Comparison of ENCODE assay signal across 7 mouse cellular contexts in the genomic region with DNA sequence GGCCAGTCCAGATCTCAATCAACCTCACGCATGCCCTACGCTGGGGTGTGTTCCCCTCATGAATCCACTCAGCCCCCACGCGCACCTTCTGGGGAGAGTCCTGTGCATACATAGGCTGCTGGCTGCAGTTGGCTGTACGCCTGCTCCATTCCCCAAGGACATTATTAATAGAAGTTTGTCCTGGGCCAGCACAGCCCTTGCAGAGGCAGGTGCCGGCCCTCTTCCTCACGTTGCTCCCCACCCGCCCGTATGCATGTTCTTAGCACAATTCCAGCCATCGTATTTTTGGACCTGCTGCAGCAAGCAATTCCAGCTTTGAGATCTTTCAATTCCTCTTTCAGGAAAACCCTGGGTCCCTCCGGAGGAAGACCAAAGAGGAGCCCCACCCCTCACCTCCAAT. TPM values are rescaled to one million over a fixed set of nuclear protein-coding genes. Genes with fewer than 3 reads are reported as not detected.
DNase-seq lines count a peak whose midpoint lies in the region; ATAC-seq and TF ChIP-seq lines count a peak whose summit lies in the region.

No protein-coding gene starts in this region.

- H3K4me1 ChIP-seq in heart, embryonic 10.5 days: peaks cover 48% of the 10 kb centered on the region
- peaks cover 4% of the 10 kb centered on the region; the same call in 1 of the 2 replicates for H3K4me1 ChIP-seq in midbrain, embryonic 11.5 days (ENCODE audit: control insufficient read depth, insufficient read depth, low read length)

- no peak overlapping the region for H3K4me2 ChIP-seq in midbrain, embryonic 11.5 days

- no peak overlapping the region for H3K27ac ChIP-seq in heart, embryonic 10.5 days
- no peak overlapping the region for H3K27ac ChIP-seq in midbrain, embryonic 11.5 days (ENCODE audit: low read depth, low read length)

- no peak for TF ChIP-seq POLR2A in brain, embryonic 14.5 days (IDR thresholded peaks at IDR 0.05; ENCODE audit: borderline replicate concordance, extremely low read depth, insufficient read depth, insufficient read length, poor library complexity, severe bottlenecking)

- ATAC-seq in midbrain, embryonic 11.5 days (ENCODE audit: low FRiP score): no peak

- TF ChIP-seq CTCF in brain, embryonic 14.5 days (IDR thresholded peaks at IDR 0.05; ENCODE audit: borderline replicate concordance, extremely low read depth, insufficient read depth, insufficient read length): no peak

- 46% methylated on average over 11 of the region's 11 CpGs for WGBS in heart, embryonic 10.5 days
- 61% methylated on average over 11 of the region's 11 CpGs for WGBS in midbrain, embryonic 11.5 days

- H3K9me3 ChIP-seq in heart, embryonic 10.5 days: no peaks in the 10 kb centered on the region
- H3K9me3 ChIP-seq in midbrain, embryonic 11.5 days (ENCODE audit: control insufficient read depth, low read length): no peaks in the 10 kb centered on the region

- no peak overlapping the region for H3K9ac ChIP-seq in midbrain, embryonic 11.5 days (ENCODE audit: low read length)

- H3K4me3 ChIP-seq in heart, embryonic 10.5 days: peak overlapping the region; percentile 70
- no peak overlapping the region for H3K4me3 ChIP-seq in midbrain, embryonic 11.5 days (ENCODE audit: low read depth, low read length)

- no peaks in the 10 kb centered on the region for H3K36me3 ChIP-seq in heart, embryonic 10.5 days
- no peaks in the 10 kb centered on the region for H3K36me3 ChIP-seq in midbrain, embryonic 11.5 days (ENCODE audit: control insufficient read depth, insufficient read depth, low read length)

- H3K27me3 ChIP-seq in heart, embryonic 10.5 days (ENCODE audit: insufficient read depth, poor library complexity, severe bottlenecking): peaks cover 51% of the 10 kb centered on the region
- peaks cover 17% of the 10 kb centered on the region for H3K27me3 ChIP-seq in midbrain, embryonic 11.5 days (ENCODE audit: control insufficient read depth, insufficient read depth, low read length)

- DNase-seq in adrenal gland, postnatal 14 days: peak; percentile 59
- DNase-seq in brain, embryonic 14.5 days (ENCODE audit: low read depth): peak; percentile 25
- DNase-seq in heart, embryonic 10.5 days (ENCODE audit: low spot score): no peak
- peak; percentile 71 for DNase-seq in kidney, adult 18-20 months
- peak; percentile 80 for DNase-seq in midbrain, embryonic 11.5 days (ENCODE audit: low spot score, missing footprints)
- no peak for DNase-seq in retina, postnatal 1 day
- no peak for DNase-seq in c-Kit-positive CD71-positive TER-119-positive erythroid progenitor cells, embryonic 14.5 days (ENCODE audit: low spot score)

RNA-seq across cellular contexts. Expression of gene Gas6, which starts 1.3 kb away (rescaled TPM):
- 76.0 and 81.6 TPM in 2 replicates for total RNA-seq in adrenal gland, postnatal 14 days (2021)
- 25.8 and 36.6 TPM in 2 replicates for polyA plus RNA-seq in brain, embryonic 14.5 days (2012; rRNA removed)
- 13.8 and 23.3 TPM in 2 replicates for polyA plus RNA-seq in heart, embryonic 10.5 days (2016; fragmentation: Nextera tagmentation; extraction: Ambion mirVana)
- 7.8 and 8.8 TPM in 2 replicates for polyA plus RNA-seq in midbrain, embryonic 11.5 days (2014; fragmentation: Nextera tagmentation; extraction: Ambion mirVana)

RNA-seq across cellular contexts. Expression of gene Tmem255b, which starts 58.0 kb away (rescaled TPM):
- 3.1 and 3.6 TPM in 2 replicates for total RNA-seq in adrenal gland, postnatal 14 days (2021)
- polyA plus RNA-seq in brain, embryonic 14.5 days (2012; rRNA removed): 0.20 and 0.27 TPM in 2 replicates
- polyA plus RNA-seq in heart, embryonic 10.5 days (2016; fragmentation: Nextera tagmentation; extraction: Ambion mirVana): 0.18 TPM in 1 of 2 replicates, not detected in the other
- 0.17 and 0.29 TPM in 2 replicates for polyA plus RNA-seq in midbrain, embryonic 11.5 days (2014; fragmentation: Nextera tagmentation; extraction: Ambion mirVana)

Comparison
In these comparisons a context has a peak if more than half of its experiments do, and no peak if none do; other contexts are left out.
1. DNase-seq: peak in adrenal gland, postnatal 14 days (single experiment), brain, embryonic 14.5 days (single experiment), kidney, adult 18-20 months (single experiment) and midbrain, embryonic 11.5 days (single experiment); none in heart, embryonic 10.5 days (single experiment), retina, postnatal 1 day (single experiment) and c-Kit-positive CD71-positive TER-119-positive erythroid progenitor cells, embryonic 14.5 days (single experiment).